Mouse (Mus musculus): ENCODE data around the gene Taf12.
"Not testable (repeated sequence)": the region's sequence is repeated elsewhere in the genome, so short reads cannot be mapped to it uniquely, and the experiment has no call there.

Taf12 gene

DNA sequence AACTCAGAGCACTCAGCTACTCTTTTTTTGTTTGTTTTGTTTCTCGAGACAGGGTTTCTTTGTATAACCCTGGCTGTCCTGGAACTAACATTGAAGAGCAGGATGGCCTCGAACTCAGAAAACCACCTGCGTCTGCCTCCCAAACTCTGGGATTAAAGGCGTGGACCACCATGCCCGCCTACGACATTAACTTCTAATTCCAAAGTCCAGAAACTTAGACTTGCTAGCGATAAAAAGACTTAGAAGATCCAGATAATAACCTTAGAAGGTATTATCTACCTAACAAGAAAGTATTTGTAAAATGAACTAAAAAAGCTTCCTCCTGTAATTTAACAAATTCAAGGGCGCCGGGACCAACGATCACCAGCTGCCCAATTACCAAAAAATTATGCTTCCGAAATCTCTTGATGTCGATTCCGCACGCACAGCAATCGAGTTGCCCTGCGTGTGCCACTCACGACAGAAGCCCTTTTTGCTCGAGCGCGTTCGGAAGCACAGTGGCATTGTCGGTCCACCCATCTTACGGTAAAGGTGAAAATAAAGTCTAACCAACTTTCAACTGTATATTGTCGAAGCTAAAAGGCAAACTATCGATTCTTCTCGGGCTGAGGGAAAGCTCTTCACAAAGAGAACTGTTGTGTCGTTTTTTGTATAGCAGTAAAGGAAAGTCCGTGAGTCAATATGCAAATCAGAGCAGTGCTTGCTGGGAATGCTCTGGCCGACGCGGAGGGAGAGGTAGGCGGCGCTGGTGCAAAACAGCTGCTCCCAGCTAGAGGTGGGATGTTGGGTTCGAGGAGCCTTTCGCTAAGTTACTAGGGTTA is 4.2 kb upstream of the Taf12 start:
- DNase-seq (ENCODE audit: low read depth) = peak; percentile 87

DNA sequence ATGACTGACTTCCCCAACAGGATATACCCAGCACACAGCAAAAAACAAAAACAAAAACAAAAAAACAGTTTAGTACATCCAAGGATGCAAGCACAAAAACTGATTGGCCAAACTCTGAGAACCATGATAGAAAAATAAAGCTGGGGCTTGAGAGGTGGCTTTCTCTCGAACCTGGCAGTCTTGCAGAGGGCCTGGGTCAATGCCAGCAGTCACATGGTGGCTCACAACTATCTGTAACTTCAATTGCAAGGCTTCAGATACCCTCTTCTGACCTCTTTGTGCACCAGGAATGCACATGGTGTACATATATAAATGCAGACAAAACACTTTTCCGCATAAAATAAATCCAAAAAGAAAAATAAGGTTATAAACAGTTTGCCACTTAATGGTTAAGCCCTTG is 1.0 kb upstream of the Taf12 start:
- no peak for DNase-seq (ENCODE audit: low read depth)

DNA sequence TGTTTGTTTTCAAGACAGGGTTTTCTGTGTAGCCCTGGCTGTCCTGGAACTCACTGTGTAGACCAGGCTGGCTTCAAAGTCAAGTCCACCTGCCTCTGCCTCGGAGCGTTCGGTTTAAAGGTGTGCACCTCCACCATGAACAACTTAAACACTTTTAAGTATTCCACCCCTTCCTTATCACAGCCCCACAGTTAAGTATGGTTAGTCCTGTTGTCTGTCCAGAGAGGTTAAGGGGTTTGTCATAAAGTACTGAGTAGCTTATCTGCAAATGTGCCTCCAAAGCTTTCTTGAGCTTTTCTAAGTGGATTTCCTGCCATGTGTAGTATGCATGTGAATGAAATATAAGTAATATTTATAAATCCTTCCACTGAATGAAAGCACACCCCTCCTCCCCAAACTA is 1.8 kb downstream of the Taf12 start:
- no peak for DNase-seq (ENCODE audit: low read depth)

DNA sequence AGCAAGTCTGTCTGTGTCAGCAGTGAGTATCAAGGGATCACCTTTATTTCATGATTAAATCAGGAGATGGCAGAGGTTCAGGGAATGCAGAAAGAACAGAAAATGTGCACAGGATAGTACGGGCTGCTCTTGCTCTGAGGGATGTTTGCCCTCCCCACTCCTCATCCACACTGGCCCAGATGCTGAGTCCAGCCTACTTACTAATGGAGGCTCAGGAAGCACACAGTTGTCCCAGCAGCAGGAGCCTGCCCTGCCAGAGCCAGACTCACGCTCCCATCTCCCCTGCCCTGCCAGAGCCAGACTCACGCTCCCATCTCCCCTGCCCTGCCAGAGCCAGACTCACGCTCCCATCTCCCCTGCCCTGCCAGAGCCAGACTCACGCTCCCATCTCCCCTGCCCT is 14.7 kb downstream of the Taf12 start:
- DNase-seq (ENCODE audit: low read depth) = not testable (repeated sequence)

DNA sequence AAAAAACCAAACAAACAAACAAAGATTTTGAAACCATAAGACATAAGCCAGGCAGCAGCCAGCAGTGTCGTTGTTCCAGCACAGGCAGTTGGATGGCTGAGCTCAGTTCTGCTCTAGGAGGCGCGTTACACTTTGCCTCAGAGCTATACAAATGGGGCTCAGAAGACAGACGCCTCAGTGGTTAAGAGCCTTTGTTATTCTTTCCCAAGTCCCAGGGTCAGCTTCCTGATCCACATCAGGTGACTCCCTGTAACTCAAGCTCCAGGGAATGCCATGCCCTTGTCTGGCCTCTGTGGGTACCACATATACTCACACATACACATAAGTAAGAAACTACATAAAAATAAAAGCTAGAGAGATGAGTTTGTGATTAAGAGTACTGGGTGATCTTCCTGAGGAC is 16.9 kb downstream of the Taf12 start:
- no peak for DNase-seq (ENCODE audit: low read depth)

DNA sequence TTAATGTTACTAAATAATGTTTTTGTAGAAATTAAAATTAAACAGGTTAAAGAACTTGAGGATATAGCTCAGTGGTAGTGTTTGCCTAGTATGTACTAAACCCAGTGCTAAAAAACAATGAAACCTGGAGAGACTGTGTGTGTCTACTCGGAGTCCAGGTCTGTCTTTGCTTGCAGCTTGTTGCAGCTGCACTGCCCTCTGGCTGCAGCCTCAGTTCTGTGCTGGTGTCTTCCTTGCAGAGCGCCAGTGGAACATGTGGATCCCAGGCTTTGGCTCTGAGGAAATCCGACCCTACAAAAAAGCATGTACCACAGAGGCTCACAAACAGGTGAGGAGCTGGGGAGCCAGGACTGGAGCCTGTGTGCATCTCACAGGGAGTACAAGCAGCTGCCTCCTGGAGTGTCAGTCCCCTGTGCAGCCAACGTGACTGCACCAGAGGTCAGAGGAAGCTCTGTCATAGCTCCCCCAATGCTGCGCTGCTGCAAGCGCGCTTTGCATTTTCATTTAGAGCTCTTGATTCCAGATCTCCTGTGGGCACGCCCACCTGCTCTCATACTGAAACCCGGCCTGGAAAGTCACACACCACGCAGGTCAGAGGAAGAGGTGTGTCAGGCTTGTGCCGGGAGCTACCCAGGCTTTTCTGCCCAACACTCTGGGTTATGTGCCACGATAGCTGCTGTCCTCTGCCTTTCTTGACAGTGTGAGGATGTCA is 17.6 kb downstream of the Taf12 start:
- DNase-seq (ENCODE audit: low read depth) = no peak

DNA sequence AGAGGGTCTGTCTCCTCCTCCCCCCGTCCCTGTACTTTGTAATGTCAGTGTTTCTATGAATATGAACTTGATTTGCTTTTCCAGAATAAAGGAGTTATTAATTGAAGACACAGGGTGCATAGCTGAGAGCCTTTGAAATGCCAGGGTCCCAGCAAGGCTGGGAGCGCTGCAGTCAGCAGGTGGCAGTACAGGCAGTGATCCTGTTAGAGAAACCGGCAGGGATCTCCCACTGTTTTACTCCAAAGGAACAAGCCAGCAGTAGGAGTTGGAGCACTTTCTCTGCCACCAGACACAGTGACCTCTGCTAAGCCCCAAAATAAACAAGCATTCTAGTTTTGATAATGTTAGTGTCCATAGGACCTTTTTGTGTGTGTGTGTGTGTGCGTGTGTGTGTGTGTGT is 18.8 kb downstream of the Taf12 start:
- DNase-seq (ENCODE audit: low read depth) = no peak

DNA sequence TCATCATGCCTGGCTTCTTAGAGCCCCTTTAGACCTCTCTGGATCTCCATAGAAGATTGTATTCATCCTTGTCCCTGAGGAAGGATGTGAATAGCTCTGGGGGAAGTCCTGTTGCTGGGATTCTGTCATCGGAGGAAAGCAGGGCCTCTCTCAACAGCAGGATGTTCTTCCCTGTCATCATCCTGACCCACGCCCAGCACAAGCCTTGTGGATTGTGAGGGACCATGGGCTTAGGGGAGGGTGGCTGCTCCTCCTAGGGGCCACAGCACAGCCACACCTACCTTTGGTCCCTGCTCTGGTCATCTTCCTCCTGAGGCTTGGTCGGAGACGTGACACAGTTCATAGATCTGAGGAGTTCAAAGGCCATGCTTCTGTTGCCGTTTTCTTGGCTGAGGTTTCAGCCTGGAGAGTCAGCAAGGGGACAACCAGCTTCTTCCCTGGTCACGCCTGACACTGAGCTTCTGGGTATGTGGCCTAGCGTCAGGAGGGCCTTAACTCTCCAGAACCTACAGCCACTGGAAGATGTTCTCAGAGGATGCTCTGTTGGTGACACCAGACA is 19.6 kb downstream of the Taf12 start:
- no peak for DNase-seq (ENCODE audit: low read depth)

DNA sequence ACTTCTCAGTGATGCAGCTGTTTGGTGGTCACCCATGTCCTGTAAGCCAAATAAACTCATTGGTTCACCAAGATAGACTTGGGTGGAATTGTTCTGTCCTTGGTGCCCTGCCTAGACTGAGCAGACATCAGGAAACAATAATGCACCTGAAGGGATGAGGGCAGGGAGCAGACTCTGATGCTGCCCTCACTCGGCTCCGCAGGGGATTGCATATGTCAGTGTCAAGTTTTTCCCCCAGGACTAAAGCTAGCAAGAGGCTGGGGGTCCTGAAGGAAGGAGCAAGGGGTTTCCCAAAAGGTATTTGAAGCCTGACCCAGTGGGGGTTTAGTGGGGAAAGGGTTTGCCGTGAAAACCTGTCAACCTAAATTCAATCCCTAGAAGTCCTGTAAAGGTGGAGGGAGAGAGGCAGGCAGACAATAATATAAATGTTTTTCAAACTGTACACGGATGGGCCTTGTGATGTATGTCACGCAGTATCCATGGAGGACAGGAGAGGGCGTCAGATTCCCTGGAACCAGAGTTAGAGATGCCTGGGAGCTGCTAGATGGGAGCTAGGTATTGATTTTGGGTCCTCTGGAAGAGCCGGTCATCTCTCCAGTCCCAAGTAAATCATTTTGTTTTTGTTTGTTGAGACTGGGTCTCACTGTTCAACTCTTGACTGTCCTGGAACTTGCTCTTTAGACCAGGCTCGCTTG is 21.7 kb downstream of the Taf12 start:
- no peak for DNase-seq (ENCODE audit: low read depth)

DNA sequence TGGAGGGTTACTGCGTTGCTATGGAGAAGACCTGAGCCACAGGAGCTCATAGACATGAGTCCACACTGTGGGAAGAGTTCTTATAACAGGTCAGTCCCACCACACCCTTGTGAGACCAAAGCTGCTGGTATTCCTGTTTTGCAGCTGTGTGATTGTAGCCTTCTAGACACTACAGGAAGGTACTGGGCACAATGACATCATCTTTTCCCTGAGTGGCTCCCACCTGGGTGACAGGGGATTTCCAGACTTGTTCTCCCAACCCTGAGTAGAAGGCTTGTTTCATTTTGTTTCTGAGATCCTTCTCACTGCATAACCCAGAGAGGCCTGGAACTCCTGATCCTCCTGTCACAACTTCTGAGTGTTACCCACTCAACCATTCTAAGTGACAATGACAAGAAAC is 25.7 kb downstream of the Taf12 start:
- DNase-seq (ENCODE audit: low read depth) = no peak

DNA sequence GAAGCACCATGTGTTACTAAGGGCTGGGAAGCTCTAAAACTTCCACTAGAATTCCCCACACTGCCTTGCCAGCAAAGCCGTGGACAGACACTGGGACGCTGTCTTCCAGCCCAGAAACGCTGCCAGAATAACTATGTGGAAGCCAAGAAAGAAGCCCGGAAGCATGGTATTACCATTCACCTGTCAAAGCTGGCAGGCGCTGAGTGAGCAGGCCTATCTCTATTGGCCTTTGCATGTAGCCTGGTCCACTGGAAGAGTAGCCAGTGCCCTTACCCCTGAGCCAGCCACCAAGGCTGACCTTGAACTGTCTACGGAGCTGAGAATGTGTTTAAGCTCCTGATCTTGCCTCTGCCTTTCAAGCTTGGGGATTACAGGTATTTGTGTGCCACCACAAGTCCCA is 27.3 kb downstream of the Taf12 start:
- no peak for DNase-seq (ENCODE audit: low read depth)

DNA sequence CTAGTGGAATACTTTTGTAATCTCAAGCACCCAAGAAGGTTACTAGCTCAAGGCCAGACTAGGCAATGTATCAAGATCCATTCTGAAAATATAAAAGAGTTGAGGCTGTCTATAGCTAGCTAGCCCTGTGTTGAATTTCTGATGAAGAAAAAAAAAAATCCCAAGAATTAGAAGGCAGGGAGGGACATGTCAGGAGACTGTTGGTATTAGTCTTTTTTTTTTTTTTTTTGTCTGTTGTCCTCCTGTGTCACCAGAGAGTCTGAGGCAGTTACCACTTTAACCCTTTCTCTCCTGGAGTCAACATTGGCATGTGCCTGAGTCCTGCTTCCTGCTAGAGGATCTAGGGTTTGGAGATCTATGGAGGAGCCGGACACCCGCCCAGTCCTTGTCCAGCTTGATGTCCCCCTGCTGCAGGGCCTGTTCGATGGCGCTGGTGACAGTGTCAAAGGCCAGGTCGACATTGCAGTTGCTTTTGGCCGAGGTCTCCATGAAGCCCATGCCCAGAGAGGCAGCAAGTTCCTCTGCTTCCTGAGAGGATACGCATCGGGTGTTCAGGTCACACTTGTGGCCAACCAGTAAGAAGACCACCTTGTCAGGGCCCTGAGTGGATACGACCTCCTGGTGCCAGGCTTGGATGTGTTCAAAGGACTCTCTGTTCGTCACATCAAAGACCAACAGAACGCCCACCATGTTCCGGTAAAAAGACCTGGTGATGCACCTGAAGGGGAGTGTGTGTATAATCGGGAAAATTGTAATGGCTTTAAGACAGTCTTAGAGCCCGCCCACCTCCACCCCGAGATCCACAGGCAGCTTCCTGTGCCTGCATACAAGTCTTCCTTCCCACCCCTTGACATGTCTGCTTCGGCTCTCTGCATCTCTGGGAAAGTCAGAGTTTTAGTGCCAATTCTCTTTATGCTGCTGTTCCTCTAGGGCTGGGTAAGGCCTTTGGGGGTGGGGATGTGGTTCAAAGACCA is 28.1 kb downstream of the Taf12 start:
- no peak for DNase-seq (ENCODE audit: low read depth)

DNA sequence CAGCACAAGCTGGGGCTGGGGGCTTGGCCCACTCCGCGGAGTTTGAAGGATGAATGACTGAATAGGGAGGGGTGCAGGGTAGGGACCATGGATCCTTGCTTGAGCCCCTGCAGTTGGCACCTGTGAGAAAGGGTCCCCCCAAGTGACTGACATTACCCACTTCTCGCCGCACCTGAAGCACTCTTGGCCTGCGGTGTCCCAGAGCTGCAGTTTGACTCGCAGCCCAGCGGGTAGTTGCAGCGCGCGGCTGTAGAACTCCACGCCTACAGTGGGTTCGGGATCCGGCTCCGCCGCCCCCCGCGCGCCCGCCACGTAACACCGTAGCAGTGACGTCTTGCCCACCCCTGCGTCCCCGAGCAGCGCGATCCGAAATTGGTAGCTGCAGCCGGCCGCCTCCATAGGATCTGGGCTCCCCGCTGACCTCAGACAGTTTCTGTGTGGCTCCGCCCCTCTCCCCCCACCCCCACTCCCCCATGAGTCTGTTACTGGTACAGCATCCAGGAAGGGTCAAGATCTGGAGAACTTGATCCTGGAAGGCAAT is 28.8 kb downstream of the Taf12 start, which contains the start of gene Rab42:
Rab42 (minus strand) TSS at position 447 of the 541 bp plus-strand sequence.
- no peak for DNase-seq (ENCODE audit: low read depth)

DNA sequence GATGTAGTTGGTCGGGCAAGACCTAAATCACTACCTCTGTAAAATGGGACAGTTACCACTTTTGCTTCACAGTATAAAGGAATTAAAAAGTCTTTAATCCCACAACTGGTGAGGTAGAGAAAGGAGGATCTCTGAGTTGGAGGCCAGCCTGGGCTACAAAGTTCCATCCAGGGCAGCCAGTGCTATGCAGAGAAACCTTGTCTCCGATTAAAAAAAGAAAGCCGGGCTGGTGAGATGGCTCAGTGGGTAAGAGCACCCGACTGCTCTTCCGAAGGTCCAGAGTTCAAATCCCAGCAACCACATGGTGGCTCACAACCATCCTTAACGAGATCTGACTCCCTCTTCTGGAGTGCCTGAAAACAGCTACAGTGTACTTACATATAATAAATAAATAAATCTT is 29.3 kb downstream of the Taf12 start:
- not testable (repeated sequence) for DNase-seq (ENCODE audit: low read depth)

DNA sequence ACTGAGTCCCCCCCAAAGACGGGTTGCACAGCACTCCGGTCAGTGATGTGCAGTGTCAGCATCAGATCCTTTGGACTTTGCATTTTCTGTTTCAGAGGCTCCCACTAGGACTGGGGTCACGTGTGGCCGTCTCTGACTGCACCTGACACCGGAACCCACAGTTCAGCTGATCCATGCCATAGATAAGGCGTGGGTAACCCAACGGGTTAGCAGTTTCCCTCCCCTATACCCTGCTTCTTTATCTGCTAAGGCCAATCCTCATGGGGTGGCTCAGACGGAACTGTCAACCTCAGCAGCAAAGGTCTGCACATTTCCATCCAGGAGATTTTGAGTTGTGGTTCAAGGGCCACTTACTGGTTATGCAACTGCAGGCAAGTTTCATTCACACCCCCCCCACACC is 31.1 kb downstream of the Taf12 start:
- DNase-seq (ENCODE audit: low read depth) = no peak

DNA sequence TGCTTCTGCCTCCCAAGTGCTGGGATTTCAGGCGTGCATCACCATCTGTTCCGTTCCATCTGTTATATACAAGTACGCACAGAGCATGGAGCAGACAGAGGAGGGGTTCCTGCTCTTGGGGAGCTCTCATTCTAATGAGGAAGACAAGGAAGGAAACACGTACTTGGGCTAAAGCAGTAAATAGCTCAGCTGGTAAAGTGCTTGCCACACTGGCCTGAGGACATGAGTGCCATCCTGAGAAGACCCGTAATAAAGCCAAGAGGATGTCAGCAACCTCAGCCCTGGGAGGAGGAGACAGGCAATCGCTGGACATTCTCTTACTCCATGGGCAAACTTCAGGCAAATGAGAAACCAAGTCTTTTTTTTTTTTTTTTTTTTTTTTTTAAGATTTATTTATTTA is 31.8 kb downstream of the Taf12 start:
- no peak for DNase-seq (ENCODE audit: low read depth)

DNA sequence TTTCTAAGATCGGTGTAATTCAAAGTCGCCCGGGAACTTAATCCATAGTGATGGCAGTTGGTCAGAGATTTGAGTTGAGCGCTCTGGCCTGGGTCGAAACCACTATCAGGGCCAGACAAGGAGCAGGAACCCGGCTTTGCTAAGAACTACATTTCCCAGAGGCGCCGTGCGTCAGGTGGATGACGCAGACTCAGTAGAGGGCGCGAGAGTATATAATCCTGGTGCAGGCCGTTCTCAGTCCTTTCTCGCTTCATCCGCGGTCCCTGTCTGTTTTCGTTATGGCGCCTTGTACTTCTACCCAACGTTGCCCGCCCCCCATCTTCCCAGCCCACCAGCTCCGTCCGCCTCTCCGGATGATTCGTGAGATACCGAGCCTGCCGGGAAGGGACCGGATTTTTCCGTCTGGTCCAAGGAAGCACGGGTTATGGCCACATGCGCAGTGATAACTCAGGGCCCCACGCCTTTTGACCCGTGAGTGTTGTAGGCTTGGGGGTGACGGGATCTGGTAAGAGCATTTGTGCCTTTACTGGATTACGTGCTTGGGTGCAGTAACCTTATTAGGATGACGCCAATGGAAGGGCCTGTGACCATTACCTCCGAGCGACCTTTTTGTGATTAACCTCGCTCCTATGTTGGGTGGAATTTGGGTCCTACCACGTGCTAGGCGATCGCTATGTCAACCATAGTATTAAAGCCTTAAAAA is 34.4 kb downstream of the Taf12 start:
- peak; percentile 80 for DNase-seq (ENCODE audit: low read depth)

DNA sequence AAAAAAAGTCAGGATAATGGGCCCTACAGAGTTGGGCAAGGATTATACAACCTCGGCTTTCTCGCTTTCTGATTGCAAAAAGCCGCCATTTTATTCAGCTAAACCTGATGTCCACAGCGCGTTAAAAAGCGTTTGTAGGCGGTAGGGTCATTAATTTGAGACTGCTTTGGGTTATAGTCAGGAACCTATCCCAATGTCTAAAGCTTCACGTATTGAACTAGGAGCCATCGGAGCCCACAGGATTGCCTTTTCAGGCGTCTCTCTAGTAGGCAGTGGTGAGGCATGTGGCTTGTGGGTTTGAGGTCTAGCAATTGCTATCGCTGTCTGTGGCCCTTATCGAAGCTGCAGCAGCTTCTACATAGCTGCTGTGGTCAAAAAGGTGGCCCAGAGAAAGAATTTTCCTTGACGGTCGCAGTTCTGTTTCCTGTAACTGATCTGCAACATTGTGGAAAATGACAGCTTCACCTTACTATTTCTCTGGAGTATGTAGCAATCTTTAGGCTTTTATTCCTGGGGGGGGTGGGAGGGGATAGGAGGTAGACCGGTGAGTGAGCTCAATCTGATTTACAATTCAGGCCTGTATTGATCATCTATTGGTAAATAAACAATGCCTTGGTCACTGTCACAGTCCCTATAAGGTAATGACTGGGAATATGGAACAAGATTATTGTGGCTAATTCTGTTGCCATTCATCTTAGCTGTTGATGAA is 35.1 kb downstream of the Taf12 start:
- DNase-seq (ENCODE audit: low read depth) = no peak

DNA sequence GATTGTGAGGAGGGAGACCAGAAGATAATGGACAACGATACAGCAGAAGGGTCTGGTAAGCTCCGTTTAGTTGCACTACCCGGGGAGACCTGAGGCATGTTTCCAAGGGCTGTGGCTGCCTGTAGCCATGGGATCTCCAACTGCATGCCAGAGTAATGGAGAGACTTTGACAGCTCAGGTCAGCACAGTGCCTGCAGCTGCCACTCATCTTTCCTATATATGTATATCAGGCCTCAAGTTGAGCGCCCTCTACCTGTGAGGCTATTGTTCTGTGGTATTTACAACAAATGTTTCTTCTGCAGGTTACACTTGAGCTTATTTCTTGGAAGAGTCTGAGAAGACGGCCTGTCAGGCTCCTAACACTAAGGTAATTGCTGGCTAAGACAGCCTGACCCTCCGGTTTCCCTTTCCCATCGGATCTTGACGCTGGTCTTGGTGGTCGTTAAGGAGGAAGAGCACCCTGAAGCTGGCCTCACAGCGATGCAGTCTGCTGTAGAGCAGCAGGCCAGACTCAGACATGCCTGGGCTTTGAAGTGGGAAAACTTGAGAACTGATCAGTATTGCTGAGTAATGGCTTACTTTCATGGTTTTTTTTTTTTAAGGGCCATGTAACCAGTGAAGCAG is 35.8 kb downstream of the Taf12 start:
- no peak for DNase-seq (ENCODE audit: low read depth)
